Mouse (Mus musculus): ENCODE measurements around the gene Cklf.
"Not testable (repeated sequence)": the region's sequence is repeated elsewhere in the genome, so short reads cannot be mapped to it uniquely, and the experiment has no call there.

The Cklf gene

DNA sequence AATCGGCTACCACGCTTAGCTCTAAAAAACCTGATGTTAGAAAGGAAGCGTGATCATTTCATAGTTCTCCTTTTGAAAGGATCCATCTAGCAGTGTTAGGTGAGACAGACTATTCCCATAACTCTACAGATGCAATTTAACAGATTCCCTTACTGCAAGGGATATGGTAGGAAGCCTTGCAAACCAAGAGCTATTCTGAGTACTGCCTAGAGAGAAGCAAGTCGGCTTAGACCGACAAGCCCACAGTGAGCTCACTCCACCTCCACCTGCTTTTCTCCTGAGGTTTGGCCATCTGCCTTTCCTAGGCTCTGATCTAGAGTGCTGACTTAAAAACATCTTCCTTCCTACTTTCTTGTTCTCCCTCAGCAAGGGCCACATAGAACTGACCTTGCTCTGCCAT is 11.1 kb downstream of the Cklf start:
- DNase-seq (ENCODE audit: low spot score in 2 of 2) = not testable (repeated sequence)

DNA sequence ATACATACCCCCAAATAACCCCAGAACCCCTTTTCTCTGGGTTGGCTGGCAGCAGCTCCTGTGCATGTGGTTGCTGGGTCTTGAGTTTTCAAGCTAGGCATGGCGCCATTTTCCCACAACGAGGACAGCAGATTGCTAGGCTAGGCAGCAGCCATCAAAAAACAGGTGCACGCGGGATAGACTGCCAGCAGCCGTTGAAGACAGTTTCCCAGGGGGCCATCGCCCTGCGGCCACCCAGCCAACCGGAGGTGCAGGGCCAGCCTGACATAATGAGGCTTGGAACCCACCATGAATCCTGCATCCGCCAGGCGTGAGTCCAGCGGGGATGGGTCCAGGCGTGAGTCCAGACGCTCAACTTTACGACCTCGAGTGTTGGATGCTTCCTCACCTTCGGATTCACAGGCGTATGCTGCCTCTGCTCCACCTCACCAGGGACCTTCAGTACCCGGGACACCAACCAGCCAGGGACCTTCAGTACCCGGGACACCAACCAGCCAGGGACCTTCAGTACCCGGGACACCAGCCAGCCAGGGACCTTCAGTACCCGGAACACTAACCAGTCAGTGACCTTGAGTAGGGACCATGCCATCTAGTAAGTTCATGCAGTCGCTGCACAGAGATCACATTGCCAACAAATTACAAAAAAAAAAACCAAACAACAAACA is 13.7 kb downstream of the Cklf start:
- DNase-seq (ENCODE audit: low spot score in 2 of 2) = not testable (repeated sequence)

DNA sequence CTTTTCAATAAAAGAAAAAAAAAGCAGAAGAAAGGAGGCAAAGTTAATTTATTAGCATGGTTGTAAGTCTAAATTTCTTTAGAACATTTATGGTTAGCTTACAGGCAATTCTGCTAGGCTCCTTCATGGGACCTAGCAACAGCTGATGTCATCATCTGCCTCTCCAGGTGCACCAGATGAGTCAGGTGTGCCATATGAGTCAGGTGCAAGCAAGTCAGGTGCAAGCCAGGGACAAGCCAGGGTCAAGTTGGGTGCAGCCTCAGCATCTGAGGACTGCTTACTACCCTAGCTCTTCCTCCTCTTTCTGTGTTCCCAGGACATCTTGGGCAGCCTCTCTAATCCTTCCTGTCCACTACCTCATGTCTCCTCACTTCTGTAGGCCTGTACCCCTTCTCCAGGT is 17.7 kb downstream of the Cklf start:
- no peak for DNase-seq (ENCODE audit: low spot score in 2 of 2)

DNA sequence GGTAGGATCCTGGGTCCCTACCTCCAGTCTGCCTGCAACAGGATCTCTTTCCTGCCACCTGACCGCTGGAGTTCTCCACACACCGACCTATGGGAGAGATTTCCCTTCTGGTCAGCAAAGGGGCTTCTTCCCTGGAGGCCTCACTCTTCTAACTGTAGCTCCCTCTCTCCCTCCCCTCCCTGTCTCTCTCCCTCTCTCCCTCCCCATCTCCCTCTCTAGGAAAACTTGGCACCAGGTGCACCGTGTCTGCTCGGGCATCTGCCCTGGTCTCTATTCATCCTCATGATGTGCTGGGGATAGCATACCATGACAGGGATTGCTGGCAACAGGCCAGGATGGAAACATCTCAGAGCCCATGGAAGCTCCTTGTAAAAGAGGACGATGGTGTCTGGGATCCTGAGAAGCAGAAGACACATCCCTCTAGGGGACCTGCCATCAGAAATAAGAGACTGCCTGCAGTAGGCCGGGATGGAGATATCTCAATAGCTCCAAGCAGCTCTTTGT is 18.3 kb downstream of the Cklf start:
- DNase-seq (ENCODE audit: low spot score in 2 of 2) = no peak

DNA sequence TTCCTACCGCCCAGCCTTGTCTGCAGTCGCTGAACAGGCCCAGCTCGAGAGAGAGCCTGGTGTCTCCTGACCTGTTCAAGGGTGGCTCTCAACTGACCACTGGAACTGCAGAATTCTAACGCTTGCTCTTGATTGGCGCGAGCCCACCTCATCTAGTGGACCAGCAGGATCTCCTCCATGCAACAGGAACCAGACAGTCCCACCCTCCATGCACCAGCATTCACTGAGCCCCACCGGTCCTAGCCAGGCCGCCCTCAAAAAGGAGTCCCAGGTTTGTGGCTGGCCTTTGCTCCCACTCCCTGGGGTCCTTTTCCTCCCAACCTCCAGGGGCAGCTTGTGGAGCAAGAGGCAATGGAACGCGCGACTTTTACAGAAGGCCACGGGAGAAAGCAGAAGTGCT is 42.4 kb downstream of the Cklf start, which contains the start of gene Cmtm2a:
TSS of gene Cmtm2a (minus strand) at position 101 of the 400 bp plus-strand sequence.
- DNase-seq (ENCODE audit: low spot score in 2 of 2) = not testable (repeated sequence)

DNA sequence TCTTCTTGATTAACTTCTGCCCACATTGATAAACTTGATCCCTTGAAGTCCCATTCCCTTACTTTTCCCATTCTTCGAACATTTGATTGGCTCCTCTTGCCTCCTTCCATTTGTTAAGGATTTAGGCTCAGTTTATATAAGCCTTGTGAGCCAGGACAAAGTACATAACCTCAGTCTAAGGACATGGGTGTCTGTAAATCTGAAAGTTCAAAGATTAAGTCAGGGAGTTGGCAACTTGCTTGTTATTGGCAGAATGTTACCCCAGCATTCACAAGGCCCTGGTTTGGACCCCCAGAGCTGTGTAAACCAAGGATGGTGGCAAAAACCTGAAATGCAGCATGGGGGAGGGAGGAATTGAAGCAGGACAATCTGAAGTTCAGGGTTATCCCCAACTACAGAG is 43.7 kb downstream of the Cklf start:
- no peak for DNase-seq (ENCODE audit: low spot score in 2 of 2)

DNA sequence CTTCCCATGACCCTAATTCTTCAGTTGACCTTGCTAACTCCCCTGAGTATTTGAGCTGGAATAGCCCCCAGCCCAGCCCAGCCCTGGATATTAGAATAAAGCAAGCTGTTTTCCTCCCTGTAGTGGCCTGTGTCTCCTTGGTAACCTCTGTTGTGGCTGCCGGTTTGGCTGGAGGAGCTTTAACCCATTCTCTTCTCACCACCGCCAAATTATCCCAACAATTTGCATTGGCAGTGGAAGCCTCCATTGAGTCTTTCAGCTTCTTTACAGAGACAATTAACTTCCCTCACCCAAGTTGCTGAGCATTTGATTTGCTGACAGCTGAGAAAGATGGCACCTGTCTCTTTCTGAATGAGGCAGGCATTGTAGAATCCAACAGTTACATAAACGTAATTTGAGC is 50.9 kb downstream of the Cklf start:
- not testable (repeated sequence) for DNase-seq (ENCODE audit: low spot score in 2 of 2)

DNA sequence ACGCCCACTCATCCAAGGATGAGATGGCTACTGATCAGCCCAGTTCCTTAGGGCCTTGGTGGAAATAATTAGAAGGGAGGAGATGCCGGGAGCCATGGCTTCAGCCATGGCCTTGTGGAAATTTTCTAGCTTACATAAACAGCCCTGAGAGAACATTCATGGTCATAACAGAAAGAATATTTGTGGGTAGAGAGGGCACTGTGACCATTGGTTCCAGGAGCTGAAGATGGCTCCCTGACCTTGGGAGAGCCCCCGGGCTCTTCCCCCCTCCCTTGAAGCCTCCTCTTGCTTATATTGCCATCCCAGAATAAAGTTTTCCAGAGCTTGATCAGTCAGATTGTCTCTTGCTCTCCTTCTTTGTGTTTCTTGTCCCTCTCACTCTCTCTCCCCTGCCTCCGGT is 51.9 kb downstream of the Cklf start:
- not testable (repeated sequence) for DNase-seq (ENCODE audit: low spot score in 2 of 2)

DNA sequence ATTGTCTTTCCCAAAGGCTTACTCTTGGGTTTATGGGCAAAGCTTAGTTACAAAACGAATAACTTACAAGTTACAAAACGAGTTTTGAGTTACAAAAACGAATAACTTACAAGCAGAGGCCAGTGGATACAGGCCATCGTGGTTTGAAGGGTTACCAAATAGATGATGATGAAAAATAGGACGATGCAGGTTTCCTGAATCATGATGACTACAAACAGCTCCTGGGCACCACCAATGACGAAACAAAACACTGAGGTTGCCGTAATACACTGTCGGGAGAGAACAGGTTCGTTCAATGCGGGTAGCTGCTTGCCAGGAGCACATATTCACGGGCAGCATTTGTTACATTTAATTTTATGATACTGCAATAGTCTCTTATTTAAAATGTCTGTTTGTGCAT is 54.3 kb downstream of the Cklf start:
- no peak for DNase-seq (ENCODE audit: low spot score in 2 of 2)

DNA sequence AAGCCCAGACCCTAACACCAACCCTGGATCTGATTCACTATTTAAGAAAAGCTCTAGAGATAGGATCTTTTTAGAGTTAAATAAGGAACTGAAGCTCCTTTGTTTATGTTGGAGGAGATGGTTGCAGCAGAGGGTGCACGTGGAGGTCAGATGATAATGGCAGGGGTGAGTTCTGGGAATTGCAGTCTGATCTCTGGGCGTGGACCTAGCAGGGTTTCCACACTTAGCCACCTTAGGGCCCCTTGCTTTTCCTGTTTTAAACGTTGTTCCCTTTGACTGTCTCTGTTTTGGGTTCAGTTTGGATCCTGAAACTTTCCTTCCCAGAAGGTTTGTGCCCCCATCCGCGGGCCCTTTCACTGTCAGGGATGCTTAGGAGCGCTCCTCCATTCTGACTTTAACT is 57.7 kb downstream of the Cklf start:
- not testable (repeated sequence) for DNase-seq (ENCODE audit: low spot score in 2 of 2)

DNA sequence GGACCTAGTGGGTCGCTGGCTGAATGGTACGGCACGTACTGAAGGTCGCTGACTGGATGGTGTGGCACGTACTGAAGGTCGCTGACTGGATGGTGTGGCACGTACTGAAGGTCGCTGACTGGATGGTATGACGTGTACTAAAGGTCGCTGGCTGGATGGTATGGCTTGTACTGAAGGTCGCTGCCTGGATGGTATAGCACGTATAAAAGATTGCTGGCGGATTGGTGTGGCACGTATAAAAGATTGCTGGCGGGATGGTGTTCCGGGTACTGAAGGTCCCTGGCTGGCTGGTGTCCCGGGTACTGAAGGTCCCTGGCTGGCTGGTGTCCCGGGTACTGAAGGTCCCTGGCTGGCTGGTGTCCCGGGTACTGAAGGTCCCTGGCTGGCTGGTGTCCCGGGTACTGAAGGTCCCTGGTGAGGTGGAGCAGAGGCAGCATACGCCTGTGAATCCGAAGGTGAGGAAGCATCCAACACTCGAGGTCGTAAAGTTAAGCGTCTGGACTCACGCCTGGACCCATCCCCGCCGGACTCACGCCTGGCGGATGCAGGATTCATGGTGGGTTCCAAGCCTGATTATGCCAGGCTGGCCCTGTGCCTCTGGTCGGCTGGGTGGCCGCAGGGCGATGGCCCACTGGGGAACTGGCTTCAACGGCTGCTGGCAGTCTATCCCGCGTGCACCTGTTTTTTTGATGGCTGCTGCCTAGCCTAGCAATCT is 58.9 kb downstream of the Cklf start, which contains the start of the genes Gm45711 and Cmtm1:
TSS of gene Gm45711 (minus strand) at position 641 of the 715 bp plus-strand sequence.
TSS of gene Cmtm1 (minus strand) at position 705 of the 715 bp plus-strand sequence.
- not testable (repeated sequence) for DNase-seq (ENCODE audit: low spot score in 2 of 2)

DNA sequence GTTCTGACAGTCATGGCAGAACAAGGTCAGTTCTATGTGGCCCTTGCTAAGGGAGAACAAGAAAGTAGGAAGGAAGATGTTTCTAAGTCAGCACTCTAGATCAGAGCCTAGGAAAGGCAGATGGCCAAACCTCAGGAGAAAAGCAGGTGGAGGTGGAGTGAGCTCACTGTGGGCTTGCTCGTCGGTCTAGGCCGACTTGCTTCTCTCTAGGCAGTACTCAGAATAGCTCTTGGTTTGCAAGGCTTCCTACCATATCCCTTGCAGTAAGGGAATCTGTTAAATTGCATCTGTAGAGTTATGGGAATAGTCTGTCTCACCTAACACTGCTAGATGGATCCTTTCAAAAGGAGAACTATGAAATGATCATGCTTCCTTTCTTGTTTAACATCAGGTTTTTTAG is 61.4 kb downstream of the Cklf start:
- not testable (repeated sequence) for DNase-seq (ENCODE audit: low spot score in 2 of 2)

DNA sequence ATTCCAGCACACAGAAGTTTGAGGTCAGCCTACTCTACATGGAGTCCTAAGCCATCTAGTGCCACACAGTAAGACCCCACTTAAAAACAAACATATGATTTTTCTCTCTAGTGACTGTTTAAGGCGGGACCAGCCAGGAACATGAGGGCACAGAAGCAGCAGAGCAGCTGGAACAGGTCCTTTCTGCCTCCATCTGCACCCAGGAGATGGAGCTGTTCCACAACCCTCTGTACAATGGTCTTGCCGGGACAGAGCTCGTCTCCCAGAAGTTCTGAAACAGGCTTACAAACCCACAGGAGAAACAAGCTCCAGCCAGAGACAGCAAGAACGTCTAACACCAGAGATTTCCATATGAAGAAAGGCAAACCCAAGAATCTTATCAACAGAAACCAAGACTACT is 62.6 kb downstream of the Cklf start:
- no peak for DNase-seq (ENCODE audit: low spot score in 2 of 2)
